Mouse (Mus musculus) stomach, postnatal 0 days (tissue): ENCODE data around the gene Tenm3.

ENCODE experiments used
- CTCF ChIP-seq: IDR thresholded peaks from 2 replicates; pipeline ENCODE4 v1.5.1; 2016; ENCODE audit warnings: antibody characterized with exemption, low read depth, mild to moderate bottlenecking, moderate library complexity
- EP300 ChIP-seq: optimal IDR thresholded peaks from 2 replicates; pipeline ENCODE3; 2016; ENCODE audit warnings: antibody characterized with exemption

- no peak for TF ChIP-seq EP300
- no peak for TF ChIP-seq CTCF
Measured at GRCm38 (mm10) chr8:48730701-48731100, 113.0 kb downstream of the Tenm3 start.
